Mouse (Mus musculus): ENCODE results near the gene Jak2.
A peak's percentile ranks its signal among the peaks of the same experiment; 100 is the strongest.

Jak2 gene

DNA sequence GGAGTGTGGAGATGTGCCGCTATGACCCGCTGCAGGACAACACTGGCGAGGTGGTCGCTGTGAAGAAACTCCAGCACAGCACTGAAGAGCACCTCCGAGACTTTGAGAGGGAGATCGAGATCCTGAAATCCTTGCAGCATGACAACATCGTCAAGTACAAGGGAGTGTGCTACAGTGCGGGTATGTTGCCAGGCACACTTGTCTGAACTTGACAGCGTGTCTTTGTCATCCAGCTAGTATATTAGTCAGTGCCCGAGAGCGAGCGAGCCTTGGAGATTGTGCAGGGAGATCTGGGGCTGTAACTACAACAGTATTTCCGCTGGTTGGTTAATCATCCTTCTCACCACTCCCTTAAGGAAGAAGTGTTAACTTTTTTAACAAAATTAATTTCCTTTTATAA lies 49.3 kb downstream of the Jak2 start:
- no peak for DNase-seq (ENCODE audit: low read depth, low spot score)

GRCm38 (mm10) chr19:29302119-29302518 lies 50.5 kb downstream of the Jak2 start:
- no peak for DNase-seq (ENCODE audit: low read depth, low spot score)

GRCm38 (mm10) chr19:29308832-29309231 lies 57.2 kb downstream of the Jak2 start:
- no peak for DNase-seq (ENCODE audit: low read depth, low spot score)

DNA sequence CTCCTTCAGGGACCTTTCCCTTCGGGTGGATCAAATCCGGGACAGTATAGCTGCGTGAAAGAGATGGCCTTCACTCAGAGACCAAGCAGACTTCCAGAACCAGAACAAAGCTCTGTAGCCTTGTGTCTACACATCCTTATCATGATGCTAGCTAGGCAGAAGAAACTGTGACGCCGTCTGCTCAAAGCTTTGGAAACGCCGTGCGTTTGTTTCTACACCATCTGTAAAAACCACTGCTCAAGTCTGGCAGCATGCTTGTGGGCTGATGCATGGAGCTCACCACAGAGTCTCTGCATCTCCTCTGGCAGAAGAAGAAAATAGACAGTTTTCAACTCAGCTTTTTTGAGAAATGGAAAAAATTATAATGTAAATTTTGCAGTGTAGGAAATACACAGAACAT lies 60.2 kb downstream of the Jak2 start:
- no peak for DNase-seq (ENCODE audit: low read depth, low spot score)

- no peak for DNase-seq (ENCODE audit: low read depth, low spot score)
Observed at GRCm38 (mm10) chr19:29312661-29313060, 61.0 kb downstream of the Jak2 start.

- no peak for DNase-seq (ENCODE audit: low read depth, low spot score)
Observed at GRCm38 (mm10) chr19:29323416-29324049, 71.9 kb downstream of the Jak2 start.

GRCm38 (mm10) chr19:29325053-29325851 lies 73.6 kb downstream of the Jak2 start, which contains the start of gene Insl6:
Gene Insl6, minus strand, starts transcription at chr19:29325356.
- peak; percentile 70 for DNase-seq (ENCODE audit: low read depth, low spot score)

- no peak for DNase-seq (ENCODE audit: low read depth, low spot score)
Observed at GRCm38 (mm10) chr19:29325852-29326180, 74.2 kb downstream of the Jak2 start.

DNA sequence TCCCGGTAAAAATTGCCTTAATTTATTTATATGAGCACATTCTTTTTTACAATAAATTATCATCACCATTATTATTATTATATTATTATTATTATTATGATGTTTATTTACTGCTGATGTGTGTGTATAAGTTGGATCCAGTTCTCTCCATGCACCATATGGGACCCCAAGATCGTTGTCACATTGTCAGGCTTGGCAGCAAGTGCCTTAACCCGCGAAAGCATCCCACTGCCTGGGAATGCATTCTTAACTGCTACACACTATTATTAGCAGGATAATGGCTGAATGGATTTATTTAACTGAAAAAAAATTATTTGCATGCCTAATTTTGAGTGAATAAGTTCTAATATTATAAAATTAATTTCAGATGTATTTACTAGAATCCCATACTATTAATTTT lies 74.8 kb downstream of the Jak2 start:
- no peak for DNase-seq (ENCODE audit: low read depth, low spot score)

GRCm38 (mm10) chr19:29326822-29327552 lies 75.4 kb downstream of the Jak2 start:
- no peak for DNase-seq (ENCODE audit: low read depth, low spot score)

- DNase-seq (ENCODE audit: low read depth, low spot score): peak; percentile 61
Observed at GRCm38 (mm10) chr19:29334068-29334745, 82.6 kb downstream of the Jak2 start, which contains the start of gene Rln1. Gene Rln1, minus strand, starts transcription at chr19:29334670.

DNA sequence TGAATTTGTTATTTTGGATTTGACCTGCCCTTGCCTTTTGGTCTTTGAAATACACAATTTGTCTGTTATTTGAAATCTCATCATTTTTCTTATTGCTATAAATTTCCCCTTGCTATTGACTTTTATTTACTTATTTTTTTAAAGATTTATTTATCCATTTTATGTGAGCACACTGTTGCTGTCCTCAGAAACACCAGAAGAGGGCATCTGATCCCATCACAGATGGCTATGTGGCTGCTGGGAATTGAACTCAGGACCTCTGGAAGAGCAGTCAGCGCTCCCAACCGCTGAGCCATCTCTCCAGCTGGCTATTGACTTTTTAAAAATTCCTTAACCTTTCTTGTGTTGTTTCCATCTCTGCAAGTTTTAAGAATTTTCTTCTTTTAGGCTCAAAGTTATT lies 85.0 kb downstream of the Jak2 start:
- no peak for DNase-seq (ENCODE audit: low read depth, low spot score)

GRCm38 (mm10) chr19:29341029-29341428 lies 89.4 kb downstream of the Jak2 start:
- DNase-seq (ENCODE audit: low read depth, low spot score): no peak

GRCm38 (mm10) chr19:29342281-29342680 lies 90.7 kb downstream of the Jak2 start:
- no peak for DNase-seq (ENCODE audit: low read depth, low spot score)

DNA sequence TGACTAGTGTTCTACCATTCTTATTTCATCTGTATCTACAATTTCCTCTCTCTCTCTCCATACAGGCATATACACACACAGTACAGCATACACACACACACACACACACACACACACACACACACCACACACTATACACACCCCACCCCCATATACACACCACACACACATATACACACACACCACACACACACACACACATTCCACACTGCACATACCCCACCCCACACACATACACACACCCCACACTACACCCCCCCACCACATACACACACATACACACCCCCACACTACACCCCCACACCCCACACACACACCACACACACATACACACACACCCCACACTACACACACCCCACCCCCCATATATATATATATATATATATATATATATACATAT lies 93.2 kb downstream of the Jak2 start:
- DNase-seq (ENCODE audit: low read depth, low spot score): no peak

GRCm38 (mm10) chr19:29345636-29346035 lies 94.0 kb downstream of the Jak2 start:
- DNase-seq (ENCODE audit: low read depth, low spot score): no peak

GRCm38 (mm10) chr19:29350991-29351390 lies 99.4 kb downstream of the Jak2 start:
- no peak for DNase-seq (ENCODE audit: low read depth, low spot score)

DNA sequence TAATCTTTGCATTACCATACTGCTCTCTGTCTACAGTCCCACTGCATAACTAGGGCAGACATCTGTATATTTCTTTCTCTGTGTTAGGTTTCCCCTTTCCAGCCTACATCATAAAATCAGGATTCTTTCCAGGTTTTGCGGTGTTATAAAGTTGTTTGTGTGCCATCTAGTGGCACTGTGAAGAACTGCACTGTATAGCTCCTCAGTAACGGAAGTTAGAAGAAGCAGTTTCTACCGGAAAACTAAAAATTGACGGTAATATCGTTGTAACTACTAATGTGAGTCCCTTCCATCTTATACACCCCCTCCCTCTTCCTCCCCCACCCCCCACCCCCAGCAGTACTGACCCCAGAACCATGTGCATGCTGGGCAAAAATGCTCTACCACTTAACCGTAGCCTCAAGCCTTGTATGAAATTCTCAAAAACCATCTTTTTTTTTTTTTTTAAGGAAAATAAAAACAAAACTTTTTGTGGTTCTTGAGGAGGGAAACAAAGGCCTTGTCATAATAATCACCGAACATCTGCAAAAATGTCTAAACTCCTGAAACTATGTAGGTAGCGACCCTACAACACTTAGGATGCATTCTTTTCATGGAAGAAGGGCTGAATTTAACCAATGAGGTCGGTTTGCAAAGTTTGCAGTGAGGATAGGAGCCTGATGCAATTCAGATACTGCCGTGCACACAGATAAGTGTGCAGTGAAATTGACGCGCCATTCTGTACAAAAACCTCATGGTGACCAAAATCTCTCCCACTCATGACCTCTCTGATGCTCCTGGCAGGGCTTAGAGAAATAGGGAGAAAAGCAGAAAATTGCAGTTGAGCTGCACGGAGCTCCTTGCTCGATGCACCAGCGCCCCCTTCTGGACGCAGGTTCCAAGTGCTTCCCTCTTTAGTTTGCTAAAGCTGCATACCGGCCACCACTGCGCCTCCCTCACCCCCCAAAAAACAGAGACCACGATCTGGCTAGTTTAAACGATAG lies 103.6 kb downstream of the Jak2 start:
- peak; percentile 89 for DNase-seq (ENCODE audit: low read depth, low spot score)

DNA sequence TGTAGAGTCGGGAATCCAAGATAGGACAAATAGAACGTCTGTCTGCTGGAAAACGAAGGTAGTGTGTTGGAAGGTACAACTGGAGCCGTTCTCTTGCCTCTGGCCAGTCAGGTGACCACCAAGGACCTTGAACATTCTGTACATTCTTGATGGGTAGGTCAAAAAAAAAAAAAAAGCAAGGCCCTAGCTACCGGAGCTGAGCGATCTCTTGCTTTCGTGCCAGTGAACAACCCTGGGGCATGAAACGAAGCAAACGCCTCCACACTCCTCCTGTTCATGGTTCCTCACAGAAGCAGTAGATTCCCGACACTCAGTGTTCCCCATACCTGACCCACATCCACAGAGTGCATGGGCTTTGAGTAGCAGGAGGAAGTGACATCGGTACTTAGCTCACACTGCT lies 104.7 kb downstream of the Jak2 start:
- DNase-seq (ENCODE audit: low read depth, low spot score): no peak

- DNase-seq (ENCODE audit: low read depth, low spot score): no peak
Observed at GRCm38 (mm10) chr19:29360251-29360650, 108.6 kb downstream of the Jak2 start.
